Mouse (Mus musculus) kidney, adult 2 months (tissue): ENCODE data around the gene Olfr1280.

Source experiments
- CTCF ChIP-seq: fragments of 200-500 bp; conservative IDR thresholded peaks from 2 replicates; pipeline ENCODE4 v1.5.1; 2011; ENCODE audit warnings: low read depth, mild to moderate bottlenecking, control low read depth, low read length, moderate library complexity, mixed read lengths; ENCODE audit not compliant: insufficient read depth, insufficient read length
- POLR2A ChIP-seq: fragments of 200-500 bp; IDR thresholded peaks from one replicate; pipeline ENCODE4 v1.6.1; 2011; ENCODE audit warnings: low read depth, low read length, control low read depth

DNA sequence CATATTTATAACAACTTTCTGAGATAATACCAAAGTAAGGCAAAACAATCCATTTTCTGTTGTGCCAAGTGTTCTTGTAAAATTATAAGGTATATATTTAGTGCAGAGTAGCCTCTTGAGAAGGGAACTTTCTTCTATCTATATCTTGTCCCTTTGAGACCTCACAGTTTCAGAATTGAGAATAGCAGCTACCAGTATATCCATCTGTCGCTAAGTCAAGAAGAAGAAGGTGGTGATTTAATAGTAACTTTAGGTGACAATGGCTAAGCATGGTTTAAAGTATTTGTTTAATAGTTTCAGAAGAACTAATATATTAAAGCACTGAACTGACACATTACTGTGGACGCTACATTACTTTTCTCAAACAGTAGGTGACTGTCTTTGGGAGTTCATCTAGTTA is 39.8 kb upstream of the Olfr1280 start, which contains the start of gene Olfr1277:
- TF ChIP-seq CTCF (no peak), POLR2A (no peak)
